Mouse (Mus musculus): ENCODE data around the gene Rhox3f.
"Not testable (repeated sequence)": the region's sequence is repeated elsewhere in the genome, so short reads cannot be mapped to it uniquely, and the experiment has no call there.

The Rhox3f gene

DNA sequence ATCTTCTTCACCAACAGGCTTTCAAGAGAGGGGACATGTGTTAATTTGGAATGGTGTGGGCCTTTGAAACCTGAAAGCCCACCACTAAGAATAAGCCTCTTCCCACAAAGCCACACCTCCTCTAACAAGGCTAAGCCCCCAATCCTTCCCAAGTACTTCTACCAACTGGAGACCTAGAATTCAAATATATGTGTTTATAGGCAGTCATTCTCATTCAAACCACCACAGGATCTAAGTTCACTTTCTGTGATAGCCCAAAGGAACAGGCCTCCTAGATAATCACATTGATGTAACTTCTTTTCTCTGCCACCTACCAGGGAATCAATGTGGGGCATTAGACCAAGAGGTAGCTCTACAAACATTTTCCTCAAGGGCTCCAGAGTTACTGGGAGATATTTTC is at the start of gene Rhox3f:
Gene Rhox3f, plus strand, starts transcription at position 301 of the 400 bp plus-strand sequence.
- DNase-seq: not testable (repeated sequence)

DNA sequence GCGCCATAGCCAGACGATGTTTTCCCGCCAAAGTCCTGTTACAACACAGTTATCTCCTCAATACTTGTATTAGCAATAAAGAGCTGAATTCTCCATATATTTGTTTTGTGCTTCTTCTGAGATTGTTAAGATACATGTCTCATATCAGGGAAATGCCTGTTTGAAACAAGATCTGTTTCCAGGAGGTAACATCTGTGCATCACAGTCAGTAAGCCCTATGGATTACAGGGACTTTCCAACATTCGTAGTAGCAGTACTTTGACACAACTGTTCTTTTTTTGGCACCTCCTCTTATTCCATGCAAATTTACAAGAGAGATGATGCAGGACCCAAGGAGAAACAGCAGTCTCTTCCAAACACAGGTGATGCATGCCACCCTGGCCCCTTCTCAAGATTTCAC is 39.1 kb upstream of the Rhox3f start, which contains the start of gene Rhox3e:
Gene Rhox3e, plus strand, starts transcription at position 301 of the 400 bp plus-strand sequence.
- not testable (repeated sequence) for DNase-seq

DNA sequence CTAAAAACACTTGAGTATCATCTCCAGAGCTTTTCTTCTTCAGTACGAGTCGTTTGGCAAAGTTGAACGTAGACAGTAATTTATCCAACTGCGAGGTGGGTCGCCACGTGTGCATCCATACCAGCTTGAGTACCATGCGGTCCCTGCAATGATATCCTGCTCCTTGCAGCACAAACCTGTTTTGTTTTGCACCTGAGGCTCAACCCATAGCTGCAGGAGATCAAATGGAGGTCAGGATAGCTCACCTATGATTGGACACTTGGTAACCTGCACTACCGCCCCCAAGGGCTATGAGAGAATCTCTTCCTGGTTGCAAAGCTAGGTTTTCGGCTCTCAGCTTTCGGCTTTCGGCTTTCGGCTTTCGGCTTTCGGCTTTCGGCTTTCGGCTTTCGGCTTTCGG is 23.7 kb upstream of the Rhox3f start, which contains the start of gene Rhox4e:
Gene Rhox4e, plus strand, starts transcription at position 301 of the 400 bp plus-strand sequence.
- not testable (repeated sequence) for DNase-seq

DNA sequence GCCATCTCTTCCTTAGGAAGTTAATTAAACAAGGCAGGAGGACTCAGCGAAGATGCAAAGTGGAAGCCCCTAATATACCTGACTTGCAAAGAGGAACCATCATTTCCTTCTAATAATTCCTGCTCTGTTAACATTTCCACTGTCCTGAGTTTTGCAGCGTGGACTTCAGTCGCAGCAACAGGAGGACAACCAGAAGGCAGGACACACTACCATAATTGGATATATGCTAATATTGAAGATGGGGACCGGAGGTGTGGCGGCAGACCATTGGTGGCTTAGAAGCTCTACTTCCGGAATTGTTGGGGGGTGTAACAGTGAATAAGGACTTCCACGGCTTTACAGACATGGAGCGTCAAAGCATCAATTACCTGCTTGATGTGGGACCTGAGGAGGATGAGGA is 9.7 kb upstream of the Rhox3f start, which contains the start of gene Rhox2f:
Gene Rhox2f, plus strand, starts transcription at position 301 of the 400 bp plus-strand sequence.
- DNase-seq: not testable (repeated sequence)

DNA sequence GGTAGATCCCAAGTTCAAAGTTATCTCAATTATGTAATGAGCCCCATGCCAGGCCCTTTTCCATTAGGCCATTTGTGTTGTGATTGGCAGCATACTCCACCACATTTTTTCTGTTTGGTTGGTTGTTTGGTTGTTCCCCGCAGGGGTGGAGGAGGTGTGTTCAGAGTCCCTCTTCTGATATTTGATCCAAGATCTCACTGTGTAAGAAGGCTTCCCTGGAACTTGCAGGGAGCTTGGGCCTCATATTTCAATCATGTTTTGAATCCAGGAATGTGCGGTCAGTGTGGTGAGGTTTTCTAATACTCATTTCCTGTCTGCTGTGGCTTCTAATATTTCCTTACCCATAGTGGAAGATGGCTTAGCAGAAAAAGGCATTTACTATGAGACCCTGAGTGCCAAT is 8.2 kb upstream of the Rhox3f start:
- not testable (repeated sequence) for DNase-seq

DNA sequence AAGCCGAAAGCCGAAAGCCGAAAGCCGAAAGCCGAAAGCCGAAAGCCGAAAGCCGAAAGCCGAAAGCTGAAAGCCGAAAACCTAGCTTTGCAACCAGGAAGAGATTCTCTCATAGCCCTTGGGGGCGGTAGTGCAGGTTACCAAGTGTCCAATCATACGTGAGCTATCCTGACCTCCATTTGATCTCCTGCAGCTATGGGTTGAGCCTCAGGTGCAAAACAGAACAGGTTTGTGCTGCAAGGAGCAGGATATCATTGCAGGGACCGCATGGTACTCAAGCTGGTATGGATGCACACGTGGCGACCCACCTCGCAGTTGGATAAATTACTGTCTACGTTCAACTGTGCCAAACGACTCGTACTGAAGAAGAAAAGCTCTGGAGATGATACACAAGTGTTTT is 26.8 kb downstream of the Rhox3f start, which contains the start of gene Rhox4f:
Gene Rhox4f, minus strand, starts transcription at position 101 of the 400 bp plus-strand sequence.
- DNase-seq: not testable (repeated sequence)

DNA sequence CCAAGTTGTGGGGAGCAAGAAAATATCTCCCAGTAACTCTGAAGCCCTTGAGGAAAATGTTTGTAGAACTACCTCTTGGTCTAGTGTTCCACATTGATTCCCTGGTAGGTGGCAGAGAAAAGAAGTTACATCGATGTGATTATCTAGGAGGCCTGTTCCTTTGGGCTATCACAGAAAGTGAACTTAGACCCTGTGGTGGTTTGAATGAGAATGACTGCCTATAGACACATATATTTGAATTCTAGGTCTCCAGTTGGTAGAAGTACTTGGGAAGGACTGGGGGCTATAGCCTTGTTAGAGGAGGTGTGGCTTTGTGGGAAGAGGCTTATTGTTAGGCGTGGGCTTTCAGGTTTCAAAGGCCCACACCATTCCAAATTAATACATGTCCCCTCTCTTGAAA is 47.7 kb downstream of the Rhox3f start, which contains the start of gene Rhox3g:
Gene Rhox3g, minus strand, starts transcription at position 101 of the 400 bp plus-strand sequence.
- not testable (repeated sequence) for DNase-seq

All from cerebellum, adult 11 months (tissue).